29 mouse cellular contexts compared by ENCODE assay signal in the genomic region with DNA sequence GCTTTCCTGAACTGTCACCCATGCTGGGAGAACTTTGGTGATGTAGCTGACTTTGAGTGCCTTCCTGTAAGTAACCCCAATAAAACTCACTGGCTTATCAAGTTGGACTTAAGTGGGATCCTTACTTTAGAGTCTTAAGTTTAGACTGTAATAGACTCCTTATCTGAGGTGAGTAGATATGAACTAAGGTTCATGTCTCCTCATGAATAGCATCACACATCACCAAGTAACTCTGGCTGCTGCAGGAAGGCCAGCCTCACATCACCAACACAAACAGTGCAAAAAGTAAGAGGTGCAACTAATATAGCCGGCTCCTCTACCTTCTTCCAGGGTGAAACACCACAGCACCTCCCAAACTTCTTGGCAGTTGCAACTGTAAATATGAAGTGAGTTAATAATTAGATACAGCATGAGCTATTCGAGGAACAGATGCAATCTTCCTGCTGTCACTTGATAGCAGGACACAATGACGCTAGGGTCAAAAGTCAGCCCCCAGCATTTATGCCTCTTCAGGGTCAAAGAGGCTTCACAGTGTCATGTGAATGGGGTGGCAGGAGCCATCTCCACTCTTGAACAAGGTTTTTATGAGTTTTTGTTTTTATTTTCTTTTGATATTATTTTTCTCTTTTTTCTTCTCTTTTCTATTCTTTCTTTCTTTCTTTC. TPM values are rescaled to one million over a fixed set of nuclear protein-coding genes. Genes with fewer than 3 reads are reported as not detected.
A peak's percentile ranks its signal among the peaks of the same experiment; 100 is the strongest.
DNase-seq lines count a peak whose midpoint lies in the region; ATAC-seq and TF ChIP-seq lines count a peak whose summit lies in the region.
"Had no signal": no experiment of that assay in that cellular context is flagged by ENCODE, and none has a peak within 500 bp of the region (broad histone marks: within the 10 kb centered on the region; RNA-seq: fewer than 3 reads in every experiment).

No protein-coding gene starts in this region.

- no peaks in the 10 kb centered on the region for H3K27me3 ChIP-seq in liver, adult 2 months (ENCODE audit: control insufficient read depth, insufficient read depth, low read length)
- H3K27me3 ChIP-seq in liver, embryonic 11.5 days (replicated peaks; ENCODE audit: control insufficient read depth, insufficient read depth, low read length): no peaks in the 10 kb centered on the region
- H3K27me3 ChIP-seq in liver, embryonic 16.5 days (ENCODE audit: control insufficient read depth, insufficient read depth, low read depth, low read length): no peaks in the 10 kb centered on the region
- H3K27me3 ChIP-seq in hindbrain, embryonic 10.5 days (ENCODE audit: insufficient read depth, poor library complexity, severe bottlenecking): no peaks in the 10 kb centered on the region
- H3K27me3 ChIP-seq: embryonic facial prominence, embryonic 12.5 days; forebrain, embryonic 15.5 days; heart, embryonic 12.5 days; hindbrain, embryonic 15.5 days; kidney, embryonic 15.5 days; limb, embryonic 12.5 days had no signal

- no peaks in the 10 kb centered on the region for H3K36me3 ChIP-seq in liver, adult 2 months (ENCODE audit: control insufficient read depth, insufficient read depth, low read length)
- no peaks in the 10 kb centered on the region for H3K36me3 ChIP-seq in liver, embryonic 11.5 days (ENCODE audit: control insufficient read depth, insufficient read depth, low read length)
- no peaks in the 10 kb centered on the region for H3K36me3 ChIP-seq in liver, embryonic 16.5 days (ENCODE audit: control insufficient read depth, insufficient read depth)
- no peaks in the 10 kb centered on the region for H3K36me3 ChIP-seq in hindbrain, embryonic 10.5 days
- H3K36me3 ChIP-seq: embryonic facial prominence, embryonic 12.5 days; forebrain, embryonic 15.5 days; heart, embryonic 12.5 days; hindbrain, embryonic 15.5 days; kidney, embryonic 15.5 days; limb, embryonic 12.5 days; midbrain, embryonic 10.5 days had no signal

- no peaks in the 10 kb centered on the region for H3K79me2 ChIP-seq in liver, adult 2 months (ENCODE audit: control insufficient read depth, insufficient read depth, low read length)

- TF ChIP-seq CTCF in liver, adult 2 months (IDR thresholded peaks at IDR 0.05; ENCODE audit: low read depth, low read length): no peak

- ATAC-seq in liver, embryonic 11.5 days (replicated peaks; ENCODE audit: low FRiP score): no peak
- no peak for ATAC-seq in liver, embryonic 16.5 days (ENCODE audit: low read depth)
- ATAC-seq: forebrain, embryonic 15.5 days; inflammation-experienced regulatory T-cells, adult 6 months had no signal

- H3K9ac ChIP-seq in liver, adult 2 months (ENCODE audit: low read depth, low read length): peak overlapping the region; percentile 43; the same call in 1 of the 2 replicates
- H3K9ac ChIP-seq in liver, embryonic 11.5 days (ENCODE audit: low read depth, low read length): peak overlapping the region; percentile 17; the same call in 1 of the 2 replicates
- H3K9ac ChIP-seq in liver, embryonic 16.5 days (ENCODE audit: low read depth, low read length): peak overlapping the region; percentile 54; the same call in 1 of the 2 replicates
- H3K9ac ChIP-seq: embryonic facial prominence, embryonic 12.5 days; forebrain, embryonic 15.5 days; heart, embryonic 12.5 days; hindbrain, embryonic 15.5 days; kidney, embryonic 15.5 days; limb, embryonic 12.5 days had no signal

- no peak for TF ChIP-seq POLR2A in liver, adult 2 months (IDR thresholded peaks at IDR 0.05; ENCODE audit: extremely low read depth, insufficient read depth, low read length)

- DNase-seq in liver, adult 2 months (ENCODE audit: extremely low read depth, low read depth, low spot score): peak; percentile 99
- DNase-seq in liver: no peak
- DNase-seq in liver, embryonic 11.5 days (ENCODE audit: low spot score): no peak
- no peak for DNase-seq in neural tube, embryonic 10.5 days (ENCODE audit: extremely low spot score, low spot score)
- no peak for DNase-seq in hindbrain, embryonic 10.5 days (ENCODE audit: low spot score)
- DNase-seq in thymus, postnatal 4 days: no peak
- DNase-seq: adrenal gland, postnatal 25 days; cerebellum, adult 11-12 months; cerebellum, adult 9-11 months; embryo, embryonic 11 days; gastrocnemius, postnatal 36 days; lung, adult 2 months; lung, postnatal 10 days; right cerebral cortex, postnatal 25 days; spleen, adult 18-20 months; thymus, postnatal 14 days had no signal

- H3K9me3 ChIP-seq in liver, embryonic 11.5 days (ENCODE audit: control insufficient read depth, low read length): no peaks in the 10 kb centered on the region
- no peaks in the 10 kb centered on the region for H3K9me3 ChIP-seq in liver, embryonic 16.5 days (replicated peaks; ENCODE audit: control insufficient read depth, low read length)
- H3K9me3 ChIP-seq in hindbrain, embryonic 10.5 days: no peaks in the 10 kb centered on the region
- H3K9me3 ChIP-seq: embryonic facial prominence, embryonic 12.5 days; forebrain, embryonic 15.5 days; heart, embryonic 12.5 days; hindbrain, embryonic 15.5 days; kidney, embryonic 15.5 days; limb, embryonic 12.5 days; midbrain, embryonic 10.5 days had no signal

- peak overlapping the region; percentile 50; the same call in 1 of the 2 replicates for H3K4me2 ChIP-seq in liver, embryonic 11.5 days
- H3K4me2 ChIP-seq in liver, embryonic 16.5 days (ENCODE audit: low read depth, low read length): no peak overlapping the region
- H3K4me2 ChIP-seq: embryonic facial prominence, embryonic 12.5 days; forebrain, embryonic 15.5 days; heart, embryonic 12.5 days; hindbrain, embryonic 15.5 days; kidney, embryonic 15.5 days; limb, embryonic 12.5 days had no signal

- no peak overlapping the region for H3K4me3 ChIP-seq in liver, adult 2 months (ENCODE audit: insufficient read depth, low read depth, low read length)
- H3K4me3 ChIP-seq in liver, embryonic 11.5 days (ENCODE audit: low read depth, low read length): no peak overlapping the region
- no peak overlapping the region for H3K4me3 ChIP-seq in liver, embryonic 16.5 days (ENCODE audit: low read depth, low read length)
- no peak overlapping the region for H3K4me3 ChIP-seq in hindbrain, embryonic 10.5 days
- H3K4me3 ChIP-seq: embryonic facial prominence, embryonic 12.5 days; forebrain, embryonic 15.5 days; heart, adult 2 months; heart, embryonic 12.5 days; hindbrain, embryonic 15.5 days; kidney, embryonic 15.5 days; layer of hippocampus, adult 2 months; left cerebral cortex, adult 2 months; limb, embryonic 12.5 days; midbrain, embryonic 10.5 days had no signal

- peaks cover 15% of the 10 kb centered on the region for H3K4me1 ChIP-seq in liver, adult 2 months (ENCODE audit: control insufficient read depth, insufficient read depth, low read length)
- H3K4me1 ChIP-seq in liver, embryonic 11.5 days (replicated peaks; ENCODE audit: control insufficient read depth, insufficient read depth, low read length): peaks cover 27% of the 10 kb centered on the region
- peaks cover 39% of the 10 kb centered on the region for H3K4me1 ChIP-seq in liver, embryonic 16.5 days (ENCODE audit: control insufficient read depth, low read depth, low read length)
- peaks cover 4% of the 10 kb centered on the region; the same call in 1 of the 2 replicates for H3K4me1 ChIP-seq in hindbrain, embryonic 10.5 days (replicated peaks)
- H3K4me1 ChIP-seq: embryonic facial prominence, embryonic 12.5 days; forebrain, embryonic 15.5 days; hindbrain, embryonic 15.5 days; limb, embryonic 12.5 days; midbrain, embryonic 10.5 days had no signal

- peak overlapping the region; percentile 63 for H3K27ac ChIP-seq in liver, adult 2 months (replicated peaks; ENCODE audit: insufficient read depth, low read depth, low read length)
- no peak overlapping the region; the same call in 1 of the 2 replicates for H3K27ac ChIP-seq in liver, embryonic 11.5 days (ENCODE audit: low read depth, low read length)
- H3K27ac ChIP-seq in liver, embryonic 16.5 days (ENCODE audit: low read length): peak overlapping the region; percentile 96
- no peak overlapping the region for H3K27ac ChIP-seq in hindbrain, embryonic 10.5 days
- H3K27ac ChIP-seq: embryonic facial prominence, embryonic 12.5 days; forebrain, embryonic 15.5 days; heart, adult 2 months; hindbrain, embryonic 15.5 days; kidney, embryonic 15.5 days; layer of hippocampus, adult 2 months; left cerebral cortex, adult 2 months; limb, embryonic 12.5 days; macrophage; midbrain, embryonic 10.5 days had no signal

- 14% methylated on average over 3 of the region's 3 CpGs for WGBS in liver, adult 2 months
- 53% methylated on average over 3 of the region's 3 CpGs for WGBS in liver, embryonic 11.5 days
- WGBS in liver, embryonic 16.5 days (ENCODE audit: insufficient replicate concordance): 26% methylated on average over 3 of the region's 3 CpGs
- WGBS in hindbrain, embryonic 10.5 days: 74% methylated on average over 3 of the region's 3 CpGs

RNA-seq across cellular contexts. Expression of gene Mavs, which starts 11.9 kb away (rescaled TPM):
- 25.0 and 40.6 TPM in 2 replicates for total RNA-seq in liver, adult 2 months (2014; rRNA removed)
- 134 and 135 TPM in 2 replicates for polyA plus RNA-seq in liver, adult 2 months (2012; rRNA removed)
- 29.7 and 30.0 TPM in 2 replicates for polyA plus RNA-seq in liver, embryonic 11.5 days (2014; fragmentation: Nextera tagmentation; extraction: Ambion mirVana)
- 29.1 and 32.0 TPM in 2 replicates for polyA plus RNA-seq in liver, embryonic 16.5 days (2015; fragmentation: Nextera tagmentation; extraction: Ambion mirVana)
- 16.4 and 19.0 TPM in 2 replicates for polyA plus RNA-seq in hindbrain, embryonic 10.5 days (2016; fragmentation: Nextera tagmentation; extraction: Ambion mirVana)

RNA-seq across cellular contexts. Expression of gene Ap5s1, which starts 15.1 kb away (rescaled TPM):
- 12.4 and 15.4 TPM in 2 replicates for total RNA-seq in liver, adult 2 months (2014; rRNA removed)
- 49.1 and 53.8 TPM in 2 replicates for polyA plus RNA-seq in liver, adult 2 months (2012; rRNA removed)
- 18.1 and 19.2 TPM in 2 replicates for polyA plus RNA-seq in liver, embryonic 11.5 days (2014; fragmentation: Nextera tagmentation; extraction: Ambion mirVana)
- polyA plus RNA-seq in liver, embryonic 16.5 days (2015; fragmentation: Nextera tagmentation; extraction: Ambion mirVana): 16.4 and 18.4 TPM in 2 replicates
- polyA plus RNA-seq in hindbrain, embryonic 10.5 days (2016; fragmentation: Nextera tagmentation; extraction: Ambion mirVana): 27.2 and 32.7 TPM in 2 replicates

RNA-seq across cellular contexts. Expression of gene Spef1, which starts 34.9 kb away (rescaled TPM):
- total RNA-seq in liver, adult 2 months (2014; rRNA removed): 0.37 and 0.81 TPM in 2 replicates
- polyA plus RNA-seq in liver, adult 2 months (2012; rRNA removed): 0.76 and 0.96 TPM in 2 replicates
- polyA plus RNA-seq in liver, embryonic 11.5 days (2014; fragmentation: Nextera tagmentation; extraction: Ambion mirVana): 1.3 and 1.5 TPM in 2 replicates
- 1.1 and 1.2 TPM in 2 replicates for polyA plus RNA-seq in liver, embryonic 16.5 days (2015; fragmentation: Nextera tagmentation; extraction: Ambion mirVana)
- polyA plus RNA-seq in hindbrain, embryonic 10.5 days (2016; fragmentation: Nextera tagmentation; extraction: Ambion mirVana): 5.2 and 5.4 TPM in 2 replicates

RNA-seq across cellular contexts. Expression of gene Cdc25b, which starts 35.2 kb away (rescaled TPM):
- 0.94 and 1.0 TPM in 2 replicates for total RNA-seq in liver, adult 2 months (2014; rRNA removed)
- polyA plus RNA-seq in liver, adult 2 months (2012; rRNA removed): 1.1 and 1.5 TPM in 2 replicates
- polyA plus RNA-seq in liver, embryonic 11.5 days (2014; fragmentation: Nextera tagmentation; extraction: Ambion mirVana): 76.4 and 85.4 TPM in 2 replicates
- polyA plus RNA-seq in liver, embryonic 16.5 days (2015; fragmentation: Nextera tagmentation; extraction: Ambion mirVana): 255 and 284 TPM in 2 replicates
- 99.7 and 116 TPM in 2 replicates for polyA plus RNA-seq in hindbrain, embryonic 10.5 days (2016; fragmentation: Nextera tagmentation; extraction: Ambion mirVana)

RNA-seq across cellular contexts. Expression of gene Pank2, which starts 40.3 kb away (rescaled TPM):
- total RNA-seq in liver, adult 2 months (2014; rRNA removed): 16.0 and 16.2 TPM in 2 replicates
- 6.1 and 6.6 TPM in 2 replicates for polyA plus RNA-seq in liver, adult 2 months (2012; rRNA removed)
- 37.1 and 41.7 TPM in 2 replicates for polyA plus RNA-seq in liver, embryonic 11.5 days (2014; fragmentation: Nextera tagmentation; extraction: Ambion mirVana)
- 15.6 and 16.9 TPM in 2 replicates for polyA plus RNA-seq in liver, embryonic 16.5 days (2015; fragmentation: Nextera tagmentation; extraction: Ambion mirVana)
- 44.9 and 46.8 TPM in 2 replicates for polyA plus RNA-seq in hindbrain, embryonic 10.5 days (2016; fragmentation: Nextera tagmentation; extraction: Ambion mirVana)

Comparison
In these comparisons a context has a peak if more than half of its experiments do, and no peak if none do; other contexts are left out.
1. H3K27ac ChIP-seq: peak in liver, adult 2 months (single experiment) and liver, embryonic 16.5 days (single experiment); none in liver, embryonic 11.5 days (single experiment) and hindbrain, embryonic 10.5 days (single experiment).
2. Peak in every context shown above with its lines, with median percentiles within 50 percentile points of each other: H3K9ac ChIP-seq.